Mouse (Mus musculus) CH12.LX (cell line): ENCODE data around the gene Fam89b. TPM values are rescaled to one million over a fixed set of nuclear protein-coding genes. Genes with fewer than 3 reads are reported as not detected.

ENCODE experiments used
- DNase-seq: peaks from one replicate; pipeline ENCODE4 v3.0.0-alpha.2; 2013; ENCODE audit errors: extremely low read depth
- H3K27ac ChIP-seq: 2 replicates; pipeline ENCODE4 v1.5.1; 2012; ENCODE audit warnings: low read depth, mild to moderate bottlenecking, control low read depth, moderate library complexity; ENCODE audit not compliant: insufficient read depth
- H3K27me3 ChIP-seq: replicated peaks from 2 replicates; pipeline ENCODE3; 2012; ENCODE audit warnings: inconsistent platforms
- H3K36me3 ChIP-seq, 2 experiments: replicated peaks in 1 of 2; 2 replicates each; pipeline versions ENCODE3 to v1.6.1; 2012; ENCODE audit warnings: inconsistent platforms in 1 of 2, low read length in 1 of 2, mild to moderate bottlenecking in 1 of 2, mixed read lengths in 1 of 2, moderate library complexity in 1 of 2; ENCODE audit not compliant: control insufficient read depth in 1 of 2, insufficient read depth in 1 of 2
- H3K4me1 ChIP-seq, 2 experiments: 2 replicates each; pipeline ENCODE4 v1.6.1; 2012; ENCODE audit warnings: inconsistent platforms in 1 of 2, moderate library complexity in 1 of 2; ENCODE audit not compliant: insufficient read depth in 2 of 2, control insufficient read depth in 1 of 2
- H3K4me2 ChIP-seq: 2 replicates; pipeline ENCODE4 v1.6.1; 2012; ENCODE audit warnings: low read depth, mild to moderate bottlenecking, control low read depth; ENCODE audit not compliant: poor library complexity, insufficient read depth, severe bottlenecking
- H3K4me3 ChIP-seq, 3 experiments: fragments of 150-350 bp in 1 of 3; sonication (generic) in 1 of 3; replicated peaks in 1 of 3; 2 replicates each; pipeline versions ENCODE3 to v1.5.1; 2011 to 2012; ENCODE audit warnings: low read depth in 2 of 3, low read length in 2 of 3, mild to moderate bottlenecking in 2 of 3, moderate library complexity in 2 of 3, control low read depth in 1 of 3, improper control_type of control experiment in 1 of 3, inconsistent platforms in 1 of 3, mixed read lengths in 1 of 3; ENCODE audit not compliant: poor library complexity in 1 of 3
- H3K79me2 ChIP-seq: replicated peaks from 2 replicates; pipeline ENCODE4 v1.6.1; 2012; ENCODE audit warnings: mild to moderate bottlenecking, moderate library complexity; ENCODE audit not compliant: control insufficient read depth, poor library complexity, insufficient read depth, severe bottlenecking; ENCODE audit errors: extremely low read depth
- H3K9ac ChIP-seq: 2 replicates; pipeline ENCODE4 v1.6.1; 2012; ENCODE audit warnings: low read depth, mild to moderate bottlenecking, control low read depth, moderate library complexity; ENCODE audit not compliant: insufficient read depth
- H3K9me3 ChIP-seq: replicated peaks from 2 replicates; pipeline ENCODE3; 2012; ENCODE audit warnings: low read length, inconsistent platforms, mixed read lengths
- BHLHE40 ChIP-seq: IDR thresholded peaks from 2 replicates; pipeline ENCODE4 v1.6.1; 2011; ENCODE audit warnings: mild to moderate bottlenecking, low read depth, low read length, improper control_type of control experiment
- CHD2 ChIP-seq: IDR thresholded peaks from 2 replicates; pipeline ENCODE4 v1.6.1; 2011; ENCODE audit warnings: low read length, improper control_type of control experiment
- E2F4 ChIP-seq: IDR thresholded peaks from 2 replicates; pipeline ENCODE4 v1.6.1; 2011; ENCODE audit warnings: low read depth, low read length, improper control_type of control experiment; ENCODE audit not compliant: insufficient replicate concordance
- HCFC1 ChIP-seq: IDR thresholded peaks from 2 replicates; pipeline ENCODE4 v1.6.1; 2012; ENCODE audit warnings: low read depth, mild to moderate bottlenecking, inconsistent platforms, low read length, improper control_type of control experiment
- IRF4 ChIP-seq: IDR thresholded peaks from 2 replicates; pipeline ENCODE4 v1.6.1; 2014; ENCODE audit warnings: low read depth, mild to moderate bottlenecking, inconsistent platforms, low read length, improper control_type of control experiment
- JUN ChIP-seq: IDR thresholded peaks from 2 replicates; pipeline ENCODE4 v1.6.1; 2011; ENCODE audit warnings: low read depth, mild to moderate bottlenecking, low read length, improper control_type of control experiment, moderate library complexity; ENCODE audit not compliant: insufficient read depth
- JUND ChIP-seq: conservative IDR thresholded peaks from 2 replicates; pipeline ENCODE4 v1.6.1; 2011; ENCODE audit warnings: low read depth, low read length, improper control_type of control experiment
- KAT2A ChIP-seq: IDR thresholded peaks from 2 replicates; pipeline ENCODE4 v1.6.1; 2012; ENCODE audit warnings: low read length, improper control_type of control experiment, inconsistent platforms; ENCODE audit not compliant: insufficient replicate concordance
- MEF2A ChIP-seq: IDR thresholded peaks from 2 replicates; pipeline ENCODE4 v1.6.1; 2014; ENCODE audit warnings: low read depth, mild to moderate bottlenecking, inconsistent platforms, low read length, improper control_type of control experiment, borderline replicate concordance
- MXI1 ChIP-seq: IDR thresholded peaks from 2 replicates; pipeline ENCODE4 v1.6.1; 2011; ENCODE audit warnings: mild to moderate bottlenecking, low read depth, low read length, improper control_type of control experiment
- PAX5 ChIP-seq: IDR thresholded peaks from 2 replicates; pipeline ENCODE4 v1.6.1; 2012; ENCODE audit warnings: low read length, inconsistent platforms, mixed read lengths
- POLR2AphosphoS2 ChIP-seq: IDR thresholded peaks from 2 replicates; pipeline ENCODE4 v1.6.1; 2011; ENCODE audit warnings: low read depth, low read length, improper control_type of control experiment
- RAD21 ChIP-seq: IDR thresholded peaks from 2 replicates; pipeline ENCODE4 v1.6.1; 2011; ENCODE audit warnings: low read depth, mild to moderate bottlenecking, low read length, improper control_type of control experiment, moderate library complexity
- RCOR1 ChIP-seq: conservative IDR thresholded peaks from 2 replicates; pipeline ENCODE4 v1.6.1; 2012; ENCODE audit warnings: low read depth, mild to moderate bottlenecking, inconsistent platforms, low read length, improper control_type of control experiment
- SMC3 ChIP-seq: IDR thresholded peaks from 2 replicates; pipeline ENCODE4 v1.6.1; 2011; ENCODE audit warnings: low read depth, low read length, improper control_type of control experiment
- TBP ChIP-seq: conservative IDR thresholded peaks from 2 replicates; pipeline ENCODE4 v1.6.1; 2011; ENCODE audit warnings: low read depth, low read length, improper control_type of control experiment
- USF1 ChIP-seq: IDR thresholded peaks from 2 replicates; pipeline ENCODE4 v1.6.1; 2014; ENCODE audit warnings: low read depth, mild to moderate bottlenecking, inconsistent platforms, low read length, improper control_type of control experiment
- USF2 ChIP-seq: conservative IDR thresholded peaks from 2 replicates; pipeline ENCODE4 v1.6.1; 2011; ENCODE audit warnings: low read depth, low read length, improper control_type of control experiment
- ZC3H11A ChIP-seq: IDR thresholded peaks from 2 replicates; pipeline ENCODE4 v1.6.1; 2012; ENCODE audit warnings: low read depth, mild to moderate bottlenecking, inconsistent platforms, low read length, improper control_type of control experiment
- ZKSCAN1 ChIP-seq: IDR thresholded peaks from 2 replicates; pipeline ENCODE4 v1.6.1; 2012; ENCODE audit warnings: low read depth, inconsistent platforms, low read length, improper control_type of control experiment, borderline replicate concordance
- dilution Hi-C: fragments of 300-500 bp; cut with MboI; formaldehyde crosslinking; loops from 2 replicates; pipeline ENCODE4 v1.14.3; 2020; ENCODE audit warnings: low sequenced_read_pairs; ENCODE audit not compliant: extremely low pct_unique_long_range_greater_than_20kb, extremely low pct_ligation_motif_present
- in situ Hi-C: fragments of 300-500 bp; cut with MboI; formaldehyde crosslinking; loops from 3 replicates; pipeline ENCODE4 v1.14.3; 2019; ENCODE audit warnings: low sequenced_read_pairs, low pct_ligation_motif_present, low pct_unique_long_range_greater_than_20kb, mixed read lengths
- polyA plus RNA-seq: library from polyadenylated mRNA; unstranded; fragments of >175 nt; gene quantifications from 2 replicates; pipeline ENCODE4 v1.2.1, GENCODE M21; 2012; ENCODE audit warnings: low read depth; ENCODE audit not compliant: insufficient read length
- total RNA-seq, 2 experiments: library from RNA; depleted of rRNA; stranded (reverse); fragments of 300-350 nt in 1 of 2; fragments of >200 nt in 1 of 2; gene quantifications; 2 replicates each; pipeline ENCODE4 v1.2.3; 2012 to 2014

Gene Fam89b
- total and polyA plus RNA-seq, 3 experiments, result 7.5 to 13.4 (median 9.2) TPM

DNA sequence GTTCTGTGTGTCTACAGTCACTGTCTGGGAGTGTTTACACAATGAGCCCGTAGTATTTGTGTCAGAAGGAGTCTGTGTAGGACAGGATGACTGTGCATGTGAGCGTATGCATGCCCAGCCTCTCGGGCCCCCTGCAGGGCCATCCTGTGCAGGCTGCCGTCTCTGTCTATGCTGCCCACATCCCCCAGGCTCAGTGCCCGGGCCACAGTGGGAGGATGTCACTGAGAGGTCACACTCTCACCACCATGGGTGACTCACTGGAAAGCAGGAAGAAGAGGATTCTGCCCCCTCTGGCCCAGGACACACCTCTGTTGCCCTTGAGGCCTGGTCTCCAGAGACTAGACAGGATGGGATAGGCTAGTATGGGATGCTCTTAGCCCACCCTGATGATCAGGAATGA, 14.1 kb upstream of the Fam89b start:
- H3K27me3 ChIP-seq, result peaks cover 34% of the 10 kb centered on the region
- no peak overlapping the region for H3K27ac ChIP-seq
- DNase-seq, result no peak
- peaks cover 20 to 24% of the 10 kb centered on the region in 2 experiments for H3K4me1 ChIP-seq
- TF ChIP-seq BHLHE40 (no peak), JUND (no peak), USF1 (no peak), POLR2AphosphoS2 (no peak), ZKSCAN1 (no peak), PAX5 (no peak), KAT2A (no peak), SMC3 (no peak), IRF4 (no peak), RAD21 (no peak), ZC3H11A (no peak), USF2 (no peak), TBP (no peak), E2F4 (no peak)
- H3K79me2 ChIP-seq, result no peaks in the 10 kb centered on the region
- no peak overlapping the region for H3K4me3 ChIP-seq
- H3K36me3 ChIP-seq, result no peaks in the 10 kb centered on the region
- no peak overlapping the region for H3K9ac ChIP-seq
- dilution Hi-C loops (no loop called here), in situ Hi-C loops (no loop called here)
- no peaks in the 10 kb centered on the region for H3K9me3 ChIP-seq
- H3K4me2 ChIP-seq, result no peak overlapping the region

DNA sequence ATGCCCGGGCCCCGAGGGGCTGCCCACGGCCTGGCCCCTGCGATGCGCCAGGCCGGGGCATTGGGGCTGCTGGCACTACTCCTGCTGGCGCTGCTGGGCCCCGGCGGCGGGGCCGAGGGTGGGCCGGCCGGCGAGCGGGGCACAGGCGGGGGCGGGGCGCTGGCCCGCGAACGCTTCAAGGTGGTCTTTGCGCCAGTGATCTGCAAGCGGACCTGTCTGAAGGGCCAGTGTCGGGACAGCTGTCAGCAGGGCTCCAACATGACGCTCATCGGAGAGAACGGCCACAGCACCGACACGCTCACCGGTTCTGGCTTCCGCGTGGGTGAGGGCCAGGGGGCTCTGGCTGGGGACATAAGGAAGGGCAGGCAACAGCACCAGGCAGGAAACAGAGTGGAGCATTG, 12.8 kb upstream of the Fam89b start:
- H3K4me2 ChIP-seq, result no peak overlapping the region
- TF ChIP-seq KAT2A, result no peak
- TF ChIP-seq JUND, result no peak
- no peak for TF ChIP-seq MXI1
- no peak for TF ChIP-seq JUN
- no peak for TF ChIP-seq CHD2
- no peak for TF ChIP-seq PAX5
- no peak for TF ChIP-seq POLR2AphosphoS2
- no peak for TF ChIP-seq BHLHE40
- no peak for TF ChIP-seq USF2
- TF ChIP-seq HCFC1, result no peak
- no peak for TF ChIP-seq E2F4
- no peak for TF ChIP-seq RCOR1
- no peak for TF ChIP-seq MEF2A
- TF ChIP-seq, all 38 proteins: peak for 0
- Histone ChIP-seq H3K27me3 (peaks cover 33% of the 10 kb centered on the region), H3K9ac (no peak overlapping the region), H3K4me3 (no peak overlapping the region), H3K27ac (no peak overlapping the region), H3K36me3 (no peaks in the 10 kb centered on the region), H3K79me2 (no peaks in the 10 kb centered on the region), H3K4me1 (peaks cover 17 to 21% of the 10 kb centered on the region in 2 experiments), H3K9me3 (no peaks in the 10 kb centered on the region)
- in situ Hi-C loops, result no loop called here
- DNase-seq, result no peak
- dilution Hi-C loops, result no loop called here
